Mouse (Mus musculus) Muller cell, postnatal 12 days (primary cell): ENCODE data around the gene Gm21440.
"Not testable (repeated sequence)": the region's sequence is repeated elsewhere in the genome, so short reads cannot be mapped to it uniquely, and the experiment has no call there.

Source experiments
- DNase-seq: peaks from one replicate; pipeline ENCODE4 v3.0.0-alpha.2; 2015; ENCODE audit errors: inconsistent ontology term

Gm21440 gene

GRCm38 (mm10) chrY:13252091-13252490 lies at the start of gene Gm21440, which contains the start of gene Gm21454:
Gene Gm21440 (plus strand): TSS chrY:13252391.
Gene Gm21454 (plus strand): TSS chrY:13252442.
- DNase-seq: not testable (repeated sequence)

GRCm38 (mm10) chrY:13223828-13224227 lies 28.4 kb upstream of the Gm21440 start, which contains the start of gene Gm21828:
Gene Gm21828 (minus strand): TSS chrY:13223928.
- not testable (repeated sequence) for DNase-seq
